Mouse (Mus musculus) c-Kit-positive CD71-positive TER-119-negative erythroid progenitor cells, embryonic 14.5 days (primary cell): Measurements from ENCODE around the gene H2-Q6.
"Not testable (repeated sequence)": the region's sequence is repeated elsewhere in the genome, so short reads cannot be mapped to it uniquely, and the experiment has no call there.

Experiments used
- DNase-seq: peaks from one replicate; pipeline ENCODE4 v3.0.0-alpha.2; 2013; ENCODE audit warnings: low read depth

The H2-Q6 gene

GRCm38 (mm10) chr17:35424624-35425416, at the start of gene H2-Q6:
TSS of gene H2-Q6 (plus strand) at chr17:35424850.
- DNase-seq: not testable (repeated sequence)

GRCm38 (mm10) chr17:35379369-35379728, 45.3 kb upstream of the H2-Q6 start, which contains the start of gene H2-Q4:
TSS of gene H2-Q4 (plus strand) at chr17:35379617.
- peak; percentile 54 for DNase-seq

- DNase-seq: no peak
Observed at GRCm38 (mm10) chr17:35379729-35380451, 44.8 kb upstream of the H2-Q6 start.

GRCm38 (mm10) chr17:35389796-35390195, 34.9 kb upstream of the H2-Q6 start:
- not testable (repeated sequence) for DNase-seq

GRCm38 (mm10) chr17:35392671-35393070, 32.0 kb upstream of the H2-Q6 start:
- not testable (repeated sequence) for DNase-seq

GRCm38 (mm10) chr17:35393864-35394800, 30.5 kb upstream of the H2-Q6 start:
- not testable (repeated sequence) for DNase-seq

- DNase-seq: not testable (repeated sequence)
Observed at GRCm38 (mm10) chr17:35396956-35397355, 27.7 kb upstream of the H2-Q6 start.

- DNase-seq: not testable (repeated sequence)
Observed at GRCm38 (mm10) chr17:35413057-35413456, 11.6 kb upstream of the H2-Q6 start.

GRCm38 (mm10) chr17:35415273-35416129, 9.1 kb upstream of the H2-Q6 start:
- DNase-seq: not testable (repeated sequence)

GRCm38 (mm10) chr17:35418772-35419171, 5.9 kb upstream of the H2-Q6 start:
- DNase-seq: no peak

GRCm38 (mm10) chr17:35419564-35419963, 5.1 kb upstream of the H2-Q6 start:
- not testable (repeated sequence) for DNase-seq

GRCm38 (mm10) chr17:35420206-35420810, 4.3 kb upstream of the H2-Q6 start:
- DNase-seq: not testable (repeated sequence)

GRCm38 (mm10) chr17:35421331-35421730, 3.3 kb upstream of the H2-Q6 start:
- not testable (repeated sequence) for DNase-seq

- DNase-seq: not testable (repeated sequence)
Observed at GRCm38 (mm10) chr17:35422360-35422759, 2.3 kb upstream of the H2-Q6 start.

GRCm38 (mm10) chr17:35423131-35423810, 1.4 kb upstream of the H2-Q6 start:
- DNase-seq: not testable (repeated sequence)

- not testable (repeated sequence) for DNase-seq
Observed at GRCm38 (mm10) chr17:35424106-35424505, 544 bp upstream of the H2-Q6 start.

- not testable (repeated sequence) for DNase-seq
Observed at GRCm38 (mm10) chr17:35425474-35425873, 824 bp downstream of the H2-Q6 start.

GRCm38 (mm10) chr17:35428883-35429282, 4.2 kb downstream of the H2-Q6 start:
- DNase-seq: not testable (repeated sequence)

GRCm38 (mm10) chr17:35430671-35431070, 6.0 kb downstream of the H2-Q6 start:
- DNase-seq: not testable (repeated sequence)

- DNase-seq: not testable (repeated sequence)
Observed at GRCm38 (mm10) chr17:35432167-35432566, 7.5 kb downstream of the H2-Q6 start.
